Mouse (Mus musculus) liver, embryonic 14.5 days (tissue): ENCODE data around the gene Tnrc18. TPM values are rescaled to one million over a fixed set of nuclear protein-coding genes. Genes with fewer than 3 reads are reported as not detected.

Source experiments
- ATAC-seq: fragments of 200-750 bp; cut with Nextera tagmentation; 2 replicates; pipeline ENCODE4 v1.8.0; 2017; ENCODE audit warnings: moderate number of reproducible peaks, mild to moderate bottlenecking, moderate library complexity; ENCODE audit not compliant: insufficient read depth
- DNase-seq, 3 experiments: peaks; one replicate each; pipeline ENCODE4 v3.0.0-alpha.2; 2012 to 2013; ENCODE audit warnings: low read depth in 3 of 3, low spot score in 3 of 3
- H3K27ac ChIP-seq: fragments of 300-500 bp; sonication (generic); 2 replicates; pipeline ENCODE4 v1.5.1; 2014; ENCODE audit warnings: moderate library complexity, mild to moderate bottlenecking, control low read depth, inconsistent platforms
- H3K27me3 ChIP-seq: fragments of 300-500 bp; sonication (generic); 2 replicates; pipeline ENCODE4 v1.6.1; 2014; ENCODE audit warnings: mild to moderate bottlenecking, low read length, moderate library complexity; ENCODE audit not compliant: control insufficient read depth, insufficient read depth
- H3K36me3 ChIP-seq: fragments of 300-500 bp; sonication (generic); replicated peaks from 2 replicates; pipeline ENCODE4 v1.6.1; 2014; ENCODE audit warnings: low read depth; ENCODE audit not compliant: control insufficient read depth, insufficient read depth
- H3K4me1 ChIP-seq, 2 experiments: fragments of 200-500 bp in 1 of 2; fragments of 300-500 bp in 1 of 2; sonication (generic) in 1 of 2; replicated peaks; 2 replicates each; pipeline ENCODE4 v1.6.1; 2012 to 2014; ENCODE audit warnings: antibody characterized with exemption in 1 of 2, inconsistent platforms in 1 of 2, low read length in 1 of 2; ENCODE audit not compliant: control insufficient read depth in 2 of 2, insufficient read depth in 2 of 2
- H3K4me2 ChIP-seq: fragments of 300-500 bp; sonication (generic); 2 replicates; pipeline ENCODE4 v1.6.1; 2014; ENCODE audit warnings: low read depth, mild to moderate bottlenecking, control low read depth, moderate library complexity
- H3K4me3 ChIP-seq, 2 experiments: fragments of 200-500 bp in 1 of 2; fragments of 300-500 bp in 1 of 2; sonication (generic) in 1 of 2; 2 replicates each; pipeline ENCODE4 v1.5.1; 2012 to 2014; ENCODE audit warnings: low read depth in 2 of 2, low read length in 2 of 2, mild to moderate bottlenecking in 2 of 2, control low read depth in 1 of 2, inconsistent platforms in 1 of 2, moderate library complexity in 1 of 2; ENCODE audit not compliant: insufficient read depth in 1 of 2
- H3K9ac ChIP-seq: fragments of 300-500 bp; sonication (generic); replicated peaks from 2 replicates; pipeline ENCODE4 v1.6.1; 2014; ENCODE audit warnings: mild to moderate bottlenecking, control low read depth, moderate library complexity
- H3K9me3 ChIP-seq: fragments of 300-500 bp; sonication (generic); 2 replicates; pipeline ENCODE4 v1.6.1; 2016; ENCODE audit warnings: low read length, mixed read lengths; ENCODE audit not compliant: control insufficient read depth
- CTCF ChIP-seq: IDR thresholded peaks from 2 replicates; pipeline ENCODE4 v1.5.1; 2016; ENCODE audit warnings: antibody characterized with exemption, low read depth, control low read depth
- EP300 ChIP-seq: IDR thresholded peaks from 2 replicates; pipeline ENCODE4 v1.6.1; 2016; ENCODE audit warnings: antibody characterized with exemption, low read depth
- WGBS: fragments of 180-500 bp; shearing (Covaris S2); extraction: QIAGEN DNeasy Blood & Tissue Kit; methylation state at CpG from one replicate; pipeline ENCODE4 v1.1.7; 2014; ENCODE audit not compliant: insufficient replicate concordance; 5-methylcytosine and 5-hydroxymethylcytosine counted together
- polyA plus RNA-seq, 2 experiments: library from polyadenylated mRNA; depleted of rRNA in 1 of 2; stranded (reverse) in 1 of 2; unstranded in 1 of 2; fragments of >200 nt; fragmentation: Nextera tagmentation in 1 of 2; extraction: Ambion mirVana in 1 of 2; gene quantifications; 2 replicates each; pipeline versions ENCODE4 v1.2.1 to v1.2.3; 2012 to 2014

Gene Tnrc18
- polyA plus RNA-seq, 2 experiments = 2.3 to 2.9 TPM

DNA sequence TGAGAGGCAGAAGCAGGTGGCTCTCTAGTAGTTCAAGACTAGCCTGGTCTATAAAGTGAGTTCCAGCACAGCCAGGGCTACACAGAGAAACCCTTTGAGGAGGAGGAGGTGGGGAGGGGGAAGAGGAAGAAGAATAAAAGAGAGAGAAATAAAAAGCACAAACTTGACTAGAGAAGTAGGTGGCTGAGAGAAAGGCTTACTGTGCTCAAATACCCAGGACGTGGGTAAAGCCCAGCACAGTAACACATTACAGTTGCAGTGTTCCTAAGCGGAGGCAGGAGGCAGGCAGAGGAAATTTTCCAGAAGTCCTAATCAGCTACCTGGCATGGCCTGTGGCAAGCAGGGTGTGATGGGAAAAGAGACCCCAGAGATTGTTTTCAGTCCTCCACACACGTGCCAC, 50.8 kb downstream of the Tnrc18 start:
- Histone ChIP-seq H3K27me3 (no peaks in the 10 kb centered on the region), H3K4me1 (peaks cover 0 to 3% of the 10 kb centered on the region in 2 experiments; a peak in 1 of 4 replicates), H3K4me2 (no peak overlapping the region), H3K9me3 (no peaks in the 10 kb centered on the region), H3K36me3 (peaks cover 8% of the 10 kb centered on the region), H3K27ac (no peak overlapping the region), H3K4me3 (no peak overlapping the region), H3K9ac (no peak overlapping the region)
- ATAC-seq (no peak), DNase-seq (no peak)
- 71% methylated on average over 3 of the region's 3 CpGs for WGBS
- TF ChIP-seq CTCF (no peak), EP300 (no peak)

- no peak for ATAC-seq
- Histone ChIP-seq H3K4me1 (peaks cover 0 to 3% of the 10 kb centered on the region in 2 experiments; a peak in 1 of 4 replicates), H3K4me3 (no peak overlapping the region), H3K4me2 (no peak overlapping the region), H3K27me3 (no peaks in the 10 kb centered on the region), H3K36me3 (peaks cover 3% of the 10 kb centered on the region), H3K9ac (no peak overlapping the region), H3K9me3 (no peaks in the 10 kb centered on the region), H3K27ac (no peak overlapping the region)
- TF ChIP-seq CTCF = no peak
- TF ChIP-seq EP300 = no peak
- 86% methylated on average over 15 of the region's 15 CpGs for WGBS
- no peak for DNase-seq
Measured at GRCm38 (mm10) chr5:142764889-142765288, 52.6 kb downstream of the Tnrc18 start.

GRCm38 (mm10) chr5:142764306-142764705, 53.2 kb downstream of the Tnrc18 start:
- H3K27me3 ChIP-seq = no peaks in the 10 kb centered on the region
- H3K9me3 ChIP-seq = no peaks in the 10 kb centered on the region
- H3K4me2 ChIP-seq = no peak overlapping the region
- WGBS = 51% methylated on average over 11 of the region's 11 CpGs
- H3K36me3 ChIP-seq = peaks cover 7% of the 10 kb centered on the region
- no peak overlapping the region for H3K27ac ChIP-seq
- H3K4me1 ChIP-seq = no peaks in the 10 kb centered on the region
- DNase-seq = no peak
- no peak for ATAC-seq
- no peak overlapping the region for H3K9ac ChIP-seq
- no peak overlapping the region for H3K4me3 ChIP-seq
- TF ChIP-seq EP300 (no peak), CTCF (no peak)

DNA sequence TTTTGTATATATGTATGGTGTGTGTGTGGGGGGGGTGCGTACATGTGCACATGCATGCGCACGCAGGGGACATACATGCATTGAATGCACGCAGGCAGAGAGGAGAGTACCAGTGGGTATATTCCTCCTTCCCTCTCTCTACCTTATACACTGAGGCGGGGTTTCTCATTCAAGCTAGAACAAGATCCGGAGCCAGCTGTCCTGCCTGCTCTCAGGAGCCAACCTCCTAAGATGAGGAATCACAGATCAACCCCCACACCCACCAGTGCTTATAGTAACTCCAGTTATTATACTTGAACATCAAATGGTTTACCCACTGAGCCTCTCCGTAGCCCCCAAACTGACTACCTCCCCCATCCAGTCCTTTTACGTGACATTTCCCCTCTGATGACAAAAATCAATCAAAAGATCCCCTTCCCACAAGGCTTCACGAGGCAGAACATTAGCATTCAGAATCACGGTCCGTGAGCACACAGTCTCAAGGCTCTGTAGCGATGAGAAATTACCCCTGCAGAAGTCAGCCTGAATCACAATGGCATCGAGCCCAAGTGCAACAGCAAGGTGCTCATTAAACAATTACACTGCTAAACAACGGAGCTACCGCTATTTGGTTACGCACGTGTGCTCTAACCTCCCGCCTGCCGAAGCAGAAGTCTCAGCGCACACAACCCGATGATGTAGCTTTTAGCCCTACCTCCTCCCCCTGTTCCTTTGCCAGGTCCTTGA, 55.2 kb downstream of the Tnrc18 start:
- H3K4me2 ChIP-seq = no peak overlapping the region
- no peak overlapping the region for H3K9ac ChIP-seq
- TF ChIP-seq EP300 (no peak), CTCF (no peak)
- H3K4me1 ChIP-seq = no peaks in the 10 kb centered on the region
- DNase-seq (no peak), ATAC-seq (no peak)
- WGBS = 86% methylated on average over 21 of the region's 21 CpGs
- no peak overlapping the region for H3K4me3 ChIP-seq
- H3K9me3 ChIP-seq = no peaks in the 10 kb centered on the region
- H3K27ac ChIP-seq = no peak overlapping the region
- peaks cover 7% of the 10 kb centered on the region for H3K36me3 ChIP-seq
- H3K27me3 ChIP-seq = no peaks in the 10 kb centered on the region

GRCm38 (mm10) chr5:142761326-142761983, 56.0 kb downstream of the Tnrc18 start:
- WGBS = 77% methylated on average over 16 of the region's 16 CpGs
- DNase-seq = no peak
- H3K9me3 ChIP-seq = no peaks in the 10 kb centered on the region
- peaks cover 7% of the 10 kb centered on the region for H3K36me3 ChIP-seq
- no peak for TF ChIP-seq EP300
- TF ChIP-seq CTCF = no peak
- no peak overlapping the region for H3K27ac ChIP-seq
- ATAC-seq = no peak
- no peaks in the 10 kb centered on the region for H3K27me3 ChIP-seq
- no peaks in the 10 kb centered on the region for H3K4me1 ChIP-seq
- no peak overlapping the region for H3K9ac ChIP-seq
- no peak overlapping the region for H3K4me3 ChIP-seq
- no peak overlapping the region for H3K4me2 ChIP-seq
